Mouse (Mus musculus) stomach, postnatal 0 days (tissue): ENCODE results near the gene AI661453.

Experiments used
- CTCF ChIP-seq: IDR thresholded peaks from 2 replicates; pipeline ENCODE4 v1.5.1; 2016; ENCODE audit warnings: antibody characterized with exemption, low read depth, mild to moderate bottlenecking, moderate library complexity
- EP300 ChIP-seq: optimal IDR thresholded peaks from 2 replicates; pipeline ENCODE3; 2016; ENCODE audit warnings: antibody characterized with exemption

DNA sequence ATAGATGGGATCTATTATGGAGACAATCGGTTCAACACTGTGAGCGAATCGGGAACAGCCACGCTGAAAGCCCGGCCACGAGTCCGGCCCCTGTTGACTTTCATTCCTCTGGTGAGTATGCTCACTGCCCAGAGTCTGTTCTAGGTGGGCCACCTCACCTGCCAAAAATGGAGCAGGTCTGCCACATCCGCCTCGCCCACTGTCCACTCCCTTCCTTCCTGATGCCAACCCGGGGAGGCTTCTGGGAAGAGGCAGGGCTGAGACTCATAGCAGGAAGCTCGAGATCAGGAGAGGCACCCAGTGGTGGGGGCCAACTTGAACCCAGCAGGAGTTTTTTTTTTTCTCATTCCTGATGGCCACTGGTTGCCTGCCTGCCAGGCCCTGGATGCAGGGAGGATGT, 10.1 kb downstream of the AI661453 start:
- TF ChIP-seq EP300 (no peak), CTCF (no peak)
